Mouse (Mus musculus) hindbrain, embryonic 16.5 days (tissue): ENCODE measurements at regions not wholly inside any gene's neighbourhood (a gene's known extent, or its start where the extent isn't known, plus 50 kb on each side); places are given as distances from the start of the nearest gene placed in this dataset.
A peak's percentile ranks its signal among the peaks of the same experiment; 100 is the strongest.

ENCODE experiments used
- ATAC-seq: fragments of 200-750 bp; cut with Nextera tagmentation; 2 replicates; pipeline ENCODE4 v1.8.0; 2017; ENCODE audit warnings: moderate TSS enrichment, moderate library complexity
- H3K27ac ChIP-seq: fragments of 300-500 bp; sonication (generic); 2 replicates; pipeline ENCODE4 v1.5.1; 2014; ENCODE audit warnings: low read depth, mild to moderate bottlenecking, control low read depth, low read length, moderate library complexity
- H3K27me3 ChIP-seq: fragments of 300-500 bp; sonication (generic); replicated peaks from 2 replicates; pipeline ENCODE4 v1.6.1; 2014; ENCODE audit warnings: low read length; ENCODE audit not compliant: control insufficient read depth, insufficient read depth
- H3K36me3 ChIP-seq: fragments of 300-500 bp; sonication (generic); 2 replicates; pipeline ENCODE4 v1.6.1; 2014; ENCODE audit warnings: mild to moderate bottlenecking, low read length, moderate library complexity, mixed read lengths; ENCODE audit not compliant: control insufficient read depth, insufficient read depth
- H3K4me1 ChIP-seq: fragments of 300-500 bp; sonication (generic); 2 replicates; pipeline ENCODE4 v1.6.1; 2014; ENCODE audit warnings: low read depth, low read length; ENCODE audit not compliant: control insufficient read depth, insufficient read depth
- H3K4me2 ChIP-seq: fragments of 300-500 bp; sonication (generic); 2 replicates; pipeline ENCODE4 v1.6.1; 2014; ENCODE audit warnings: mild to moderate bottlenecking, low read length, control low read depth, moderate library complexity
- H3K4me3 ChIP-seq: fragments of 300-500 bp; sonication (generic); 2 replicates; pipeline ENCODE4 v1.5.1; 2014; ENCODE audit warnings: mild to moderate bottlenecking, low read length, control low read depth, moderate library complexity
- H3K9ac ChIP-seq: fragments of 300-500 bp; sonication (generic); 2 replicates; pipeline ENCODE4 v1.6.1; 2014; ENCODE audit warnings: low read depth, mild to moderate bottlenecking, control low read depth, low read length, moderate library complexity
- H3K9me3 ChIP-seq: fragments of 300-500 bp; sonication (generic); 2 replicates; pipeline ENCODE4 v1.6.1; 2014; ENCODE audit warnings: mild to moderate bottlenecking, low read length, moderate library complexity; ENCODE audit not compliant: control insufficient read depth
- WGBS: fragments of 180-500 bp; shearing (Covaris S2); extraction: QIAGEN DNeasy Blood & Tissue Kit; methylation state at CpG from one replicate; pipeline ENCODE4 v1.1.7; 2014; 5-methylcytosine and 5-hydroxymethylcytosine counted together

DNA sequence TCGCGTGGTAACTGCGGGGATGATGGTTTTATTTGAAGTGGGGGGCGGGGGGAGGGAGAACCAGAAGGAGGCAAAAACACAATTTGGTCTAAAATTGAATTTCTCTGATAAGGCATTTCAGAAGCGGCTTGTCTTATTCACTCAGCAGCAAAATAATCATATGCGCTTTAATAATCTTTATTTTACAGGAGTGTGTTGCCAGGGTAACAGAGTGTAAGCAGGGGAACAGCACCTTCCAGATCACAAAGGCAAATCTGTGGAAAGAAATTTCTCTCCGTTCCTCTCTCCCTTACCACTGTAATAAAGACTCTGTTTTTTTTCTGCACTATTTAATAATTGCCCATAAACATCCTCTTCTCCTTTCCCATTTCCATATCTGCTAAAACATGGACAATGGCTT, 306.2 kb upstream of the Pmfbp1 start:
- Histone ChIP-seq H3K4me2 (peak overlapping the region; percentile 15; the same call in 1 of the 2 replicates), H3K9ac (peak overlapping the region; percentile 9; the same call in 1 of the 2 replicates), H3K27ac (peak overlapping the region; percentile 17; the same call in 1 of the 2 replicates), H3K4me1 (peaks cover 5% of the 10 kb centered on the region; the same call in 1 of the 2 replicates), H3K4me3 (no peak overlapping the region), H3K27me3 (no peaks in the 10 kb centered on the region), H3K9me3 (no peaks in the 10 kb centered on the region), H3K36me3 (no peaks in the 10 kb centered on the region)
- peak; percentile 60 for ATAC-seq
- 56% methylated on average over 7 of the region's 7 CpGs for WGBS

DNA sequence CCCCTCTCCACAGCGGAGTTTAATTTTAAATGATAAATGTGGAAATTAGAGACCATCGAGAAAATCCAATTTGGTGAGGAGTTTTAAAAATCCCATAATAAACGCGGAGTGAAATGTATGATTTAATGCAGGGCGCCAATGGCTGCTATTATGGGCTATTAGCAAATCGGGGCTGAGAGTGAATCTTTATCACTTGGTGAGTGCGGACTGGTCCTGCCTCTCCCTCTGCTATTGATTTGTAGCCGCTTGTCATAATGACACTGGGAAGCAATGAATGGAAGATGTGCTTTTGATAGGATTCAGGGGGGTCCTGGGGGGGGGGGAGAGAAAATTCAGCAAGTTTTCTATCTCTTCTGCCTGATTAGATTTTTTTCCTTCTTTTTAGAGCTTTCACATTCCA, 279.6 kb upstream of the Pmfbp1 start:
- Histone ChIP-seq H3K27me3 (no peaks in the 10 kb centered on the region), H3K4me2 (no peak overlapping the region), H3K9me3 (no peaks in the 10 kb centered on the region), H3K36me3 (no peaks in the 10 kb centered on the region), H3K4me3 (no peak overlapping the region), H3K9ac (no peak overlapping the region), H3K4me1 (no peaks in the 10 kb centered on the region), H3K27ac (no peak overlapping the region)
- 54% methylated on average over 8 of the region's 8 CpGs for WGBS
- no peak for ATAC-seq

DNA sequence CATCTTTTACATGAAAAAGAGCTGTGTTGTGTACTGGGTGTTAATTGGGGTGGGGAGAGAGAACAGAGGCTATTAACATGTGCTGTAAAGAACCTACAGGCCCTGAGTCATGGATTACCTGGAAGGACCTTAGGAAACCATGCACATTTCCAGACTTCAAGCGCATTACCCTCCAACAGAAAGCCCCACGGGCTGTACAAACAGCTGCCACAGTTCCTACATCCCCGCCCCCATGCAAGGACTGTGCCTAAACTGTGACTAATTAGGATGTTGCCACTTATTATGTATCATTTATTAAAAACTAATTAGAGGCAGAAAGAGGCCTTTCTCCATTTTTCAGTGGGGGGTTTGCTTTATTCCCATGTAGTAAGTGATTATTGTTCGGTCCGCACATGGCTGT, 277.5 kb upstream of the Pmfbp1 start:
- Histone ChIP-seq H3K27ac (no peak overlapping the region), H3K9ac (no peak overlapping the region), H3K36me3 (no peaks in the 10 kb centered on the region), H3K27me3 (no peaks in the 10 kb centered on the region), H3K4me3 (no peak overlapping the region), H3K9me3 (no peaks in the 10 kb centered on the region), H3K4me2 (no peak overlapping the region), H3K4me1 (no peaks in the 10 kb centered on the region)
- ATAC-seq, result no peak
- WGBS, result 41% methylated on average over 5 of the region's 5 CpGs

DNA sequence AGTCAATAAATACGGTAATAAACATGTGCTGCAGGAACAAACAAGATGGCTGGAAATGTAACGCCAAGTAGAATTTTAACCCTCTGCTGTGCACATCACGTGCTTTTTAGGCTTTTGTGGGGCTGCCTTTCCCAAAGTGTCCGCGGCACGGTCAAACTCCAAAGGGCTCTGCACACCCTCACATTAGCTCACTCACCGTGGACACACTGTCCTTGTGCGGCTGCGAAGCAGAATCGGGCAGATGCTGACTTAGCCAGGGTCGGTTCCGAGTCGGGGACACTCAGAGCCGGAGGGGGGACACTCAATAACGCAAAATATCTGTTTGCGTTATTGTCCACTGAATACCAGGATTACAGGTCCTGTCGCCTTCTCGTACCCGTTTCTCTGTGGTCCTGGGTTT, 276.5 kb upstream of the Pmfbp1 start:
- Histone ChIP-seq H3K4me3 (no peak overlapping the region), H3K36me3 (no peaks in the 10 kb centered on the region), H3K4me1 (no peaks in the 10 kb centered on the region), H3K27ac (no peak overlapping the region), H3K9me3 (no peaks in the 10 kb centered on the region), H3K27me3 (no peaks in the 10 kb centered on the region), H3K4me2 (no peak overlapping the region), H3K9ac (no peak overlapping the region)
- ATAC-seq, result no peak
- WGBS, result 91% methylated on average over 19 of the region's 19 CpGs

DNA sequence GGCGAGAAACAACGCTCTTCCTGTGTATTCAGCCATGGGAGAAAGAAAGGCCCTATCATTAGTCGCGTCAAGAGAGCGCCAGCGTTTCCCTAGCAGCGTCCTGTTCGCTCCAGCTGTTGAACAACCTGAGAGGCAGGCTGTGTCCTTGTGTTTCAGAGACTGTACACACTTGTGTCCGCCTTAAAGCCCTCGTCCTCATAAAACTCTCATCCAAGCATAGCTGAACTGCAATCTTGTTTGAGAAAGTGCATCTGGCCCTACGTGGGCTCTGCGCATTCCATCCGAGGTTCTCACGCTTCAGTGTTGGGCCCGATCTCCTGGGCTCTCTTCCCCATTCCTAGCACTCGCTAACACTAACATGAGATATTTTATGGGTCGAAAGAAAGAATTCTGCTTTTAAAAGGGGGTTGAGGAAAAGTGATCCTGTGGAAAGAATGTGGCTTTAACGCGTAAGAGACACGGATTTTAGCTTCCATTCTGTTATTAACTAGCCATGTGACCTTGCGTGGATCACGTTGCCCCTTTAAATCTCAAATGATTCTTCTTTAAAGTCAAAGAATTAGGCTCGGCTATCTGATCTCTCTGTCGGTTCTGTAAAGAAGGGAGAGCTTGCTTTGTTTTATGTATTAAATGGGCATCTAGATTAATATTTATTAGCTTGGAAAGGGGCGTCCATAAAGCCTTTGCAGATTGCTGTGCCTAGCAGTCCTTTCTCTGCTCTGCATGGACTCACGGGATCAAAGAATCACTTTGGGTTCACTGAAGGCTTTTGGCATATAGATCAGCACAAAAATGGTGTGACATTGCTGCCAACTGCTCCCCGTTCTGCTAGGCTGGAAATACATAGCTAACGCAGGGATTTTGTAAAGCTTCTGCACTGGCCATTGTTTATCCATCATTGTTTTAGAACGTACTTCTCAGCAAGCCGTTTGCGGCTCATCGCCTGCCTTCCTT, 261.3 kb upstream of the Pmfbp1 start:
- Histone ChIP-seq H3K27me3 (no peaks in the 10 kb centered on the region), H3K9me3 (no peaks in the 10 kb centered on the region), H3K9ac (0 out of 2 replicates have a peak overlapping the region, but pooled peaks have one; percentile 12), H3K4me2 (peak overlapping the region; percentile 41), H3K27ac (no peak overlapping the region), H3K4me3 (peak overlapping the region; percentile 8; the same call in 1 of the 2 replicates), H3K36me3 (no peaks in the 10 kb centered on the region), H3K4me1 (peaks cover 20% of the 10 kb centered on the region)
- 0 out of 2 replicates have a peak, but pooled peaks have one; percentile 37 for ATAC-seq
- 22% methylated on average over 32 of the region's 32 CpGs for WGBS

DNA sequence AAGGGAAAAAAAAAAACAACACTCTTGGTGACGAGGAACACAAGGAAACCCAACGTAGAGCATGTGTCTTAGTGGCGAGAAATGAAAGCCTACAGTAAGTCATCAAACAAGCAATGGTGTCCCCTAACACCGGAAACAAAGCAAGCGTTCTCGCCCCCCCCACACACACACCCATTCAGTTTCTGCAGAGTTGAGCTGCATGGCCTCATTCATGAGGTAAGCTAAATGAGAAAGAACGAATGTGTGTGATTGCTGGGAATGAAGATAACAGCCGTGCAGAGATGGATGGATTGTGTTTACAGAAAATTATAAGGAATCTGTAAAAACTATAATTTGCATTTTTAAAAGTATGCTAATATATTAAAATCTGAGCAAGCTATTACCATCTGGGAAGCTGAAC, 248.3 kb upstream of the Pmfbp1 start:
- Histone ChIP-seq H3K27ac (no peak overlapping the region), H3K4me1 (no peaks in the 10 kb centered on the region), H3K27me3 (no peaks in the 10 kb centered on the region), H3K9ac (no peak overlapping the region), H3K9me3 (no peaks in the 10 kb centered on the region), H3K4me3 (peak overlapping the region; percentile 44), H3K36me3 (no peaks in the 10 kb centered on the region), H3K4me2 (peak overlapping the region; percentile 64)
- 39% methylated on average over 8 of the region's 8 CpGs for WGBS
- no peak for ATAC-seq

DNA sequence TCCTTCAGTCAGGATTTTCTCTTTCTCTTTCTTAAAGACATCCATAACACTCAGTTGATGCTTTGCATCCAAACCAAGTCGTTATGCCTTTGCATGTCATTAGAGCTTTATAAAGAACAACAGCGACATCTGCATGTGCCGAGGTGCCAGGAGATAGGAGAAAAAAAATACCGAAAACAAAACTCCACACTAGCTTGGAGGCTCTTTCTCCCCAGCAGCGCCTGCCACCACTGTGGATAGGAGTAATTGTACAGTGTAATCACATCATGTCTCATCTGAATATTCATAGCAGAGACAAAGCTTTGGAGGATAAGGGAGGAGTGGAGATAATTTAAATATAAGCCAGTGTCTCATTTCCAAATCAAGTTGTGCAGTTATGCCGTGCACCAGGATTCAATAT, 246.0 kb upstream of the Pmfbp1 start:
- Histone ChIP-seq H3K4me2 (peak overlapping the region; percentile 64), H3K36me3 (no peaks in the 10 kb centered on the region), H3K4me1 (peaks cover 6% of the 10 kb centered on the region; the same call in 1 of the 2 replicates), H3K27me3 (no peaks in the 10 kb centered on the region), H3K9me3 (no peaks in the 10 kb centered on the region), H3K9ac (peak overlapping the region; percentile 67), H3K4me3 (peak overlapping the region; percentile 44), H3K27ac (peak overlapping the region; percentile 79)
- 29% methylated on average over 6 of the region's 6 CpGs for WGBS
- ATAC-seq, result peak; percentile 28; the same call in 1 of the 2 replicates

DNA sequence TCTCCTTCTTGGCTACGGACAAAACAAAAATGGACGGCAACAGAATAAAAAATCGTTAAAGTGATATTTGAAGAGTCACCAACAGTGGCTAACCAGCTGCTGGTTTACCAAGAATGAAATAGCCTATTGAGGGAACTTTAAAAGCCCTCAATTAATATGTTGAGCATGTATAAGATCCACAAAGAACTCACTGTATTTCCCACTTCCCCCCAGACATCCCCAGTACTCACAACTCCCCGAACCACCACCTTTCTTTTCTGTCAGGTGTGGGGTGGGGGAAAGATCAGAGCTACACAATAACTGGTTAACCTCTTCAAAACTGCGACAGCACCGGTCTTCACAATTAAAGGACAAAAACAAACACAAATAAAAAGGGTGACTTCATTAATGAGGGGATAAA, 245.5 kb upstream of the Pmfbp1 start:
- peak overlapping the region; percentile 44 for H3K4me3 ChIP-seq
- no peak for ATAC-seq
- peak overlapping the region; percentile 67 for H3K9ac ChIP-seq
- no peaks in the 10 kb centered on the region for H3K36me3 ChIP-seq
- H3K4me2 ChIP-seq, result peak overlapping the region; percentile 64
- no peaks in the 10 kb centered on the region for H3K27me3 ChIP-seq
- no peaks in the 10 kb centered on the region for H3K9me3 ChIP-seq
- H3K4me1 ChIP-seq, result peaks cover 6% of the 10 kb centered on the region; the same call in 1 of the 2 replicates
- peak overlapping the region; percentile 60 for H3K27ac ChIP-seq
- 38% methylated on average over 6 of the region's 6 CpGs for WGBS

DNA sequence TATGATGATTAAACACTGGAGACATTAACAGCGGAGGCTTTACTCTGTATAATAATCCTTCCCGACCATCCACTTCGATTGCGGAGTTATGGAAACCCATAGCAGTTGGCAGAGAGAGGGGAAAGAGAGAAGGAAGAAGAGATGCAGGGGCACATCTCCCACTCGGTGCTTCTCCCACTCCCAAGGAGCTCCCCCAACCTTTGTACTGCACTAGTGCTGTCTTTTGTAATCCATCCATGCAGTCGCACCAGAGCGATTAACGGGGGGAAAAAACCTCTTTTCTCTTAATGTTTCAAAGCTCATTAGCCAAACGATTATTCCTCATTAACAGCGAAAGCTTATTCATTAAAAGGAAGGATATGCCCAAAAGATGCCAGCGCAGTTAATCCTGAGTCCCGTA, 244.6 kb upstream of the Pmfbp1 start:
- Histone ChIP-seq H3K27me3 (no peaks in the 10 kb centered on the region), H3K4me3 (peak overlapping the region; percentile 44), H3K4me1 (peaks cover 6% of the 10 kb centered on the region; the same call in 1 of the 2 replicates), H3K9me3 (no peaks in the 10 kb centered on the region), H3K36me3 (no peaks in the 10 kb centered on the region), H3K9ac (peak overlapping the region; percentile 60), H3K4me2 (peak overlapping the region; percentile 64), H3K27ac (peak overlapping the region; percentile 83)
- ATAC-seq, result no peak
- WGBS, result 33% methylated on average over 12 of the region's 12 CpGs
